Mouse (Mus musculus) heart, adult 11 months (tissue): Measurements from ENCODE around the gene Tedc1.

ENCODE experiments used
- DNase-seq: peaks from one replicate; pipeline ENCODE4 v3.0.0; 2022

Gene Tedc1

GRCm38 (mm10) chr12:113139908-113140615 lies 16.2 kb upstream of the Tedc1 start, which contains the start of gene Crip2:
TSS of gene Crip2 (plus strand) at chr12:113140236.
- peak; percentile 100 for DNase-seq

- peak; percentile 98 for DNase-seq
These were observed 15.4 kb upstream of the Tedc1 start for GRCm38 (mm10) chr12:113140616-113141411.

GRCm38 (mm10) chr12:113141531-113141973 lies 14.7 kb upstream of the Tedc1 start:
- peak; percentile 98 for DNase-seq

GRCm38 (mm10) chr12:113142021-113142975 lies 13.9 kb upstream of the Tedc1 start:
- DNase-seq: peak; percentile 100

GRCm38 (mm10) chr12:113143164-113143563 lies 13.1 kb upstream of the Tedc1 start:
- peak; percentile 98 for DNase-seq

- DNase-seq: peak; percentile 97
These were observed 12.0 kb upstream of the Tedc1 start for GRCm38 (mm10) chr12:113144001-113144756.

GRCm38 (mm10) chr12:113144886-113145285 lies 11.3 kb upstream of the Tedc1 start:
- DNase-seq: peak; percentile 96

- peak; percentile 96 for DNase-seq
These were observed 10.6 kb upstream of the Tedc1 start for GRCm38 (mm10) chr12:113145591-113145990.

- peak; percentile 99 for DNase-seq
These were observed 9.8 kb upstream of the Tedc1 start, which contains the start of gene Crip1 for GRCm38 (mm10) chr12:113146112-113147057. TSS of gene Crip1 (plus strand) at chr12:113146316.

- DNase-seq: peak; percentile 98
These were observed 8.7 kb upstream of the Tedc1 start for GRCm38 (mm10) chr12:113147481-113147880.

GRCm38 (mm10) chr12:113148381-113149035 lies 7.7 kb upstream of the Tedc1 start:
- DNase-seq: peak; percentile 98

GRCm38 (mm10) chr12:113149341-113149740 lies 6.9 kb upstream of the Tedc1 start:
- DNase-seq: peak; percentile 96

GRCm38 (mm10) chr12:113149896-113150295 lies 6.3 kb upstream of the Tedc1 start:
- DNase-seq: peak; percentile 96

- DNase-seq: peak; percentile 94
These were observed 5.6 kb upstream of the Tedc1 start for GRCm38 (mm10) chr12:113150591-113150990.

- DNase-seq: peak; percentile 96
These were observed 5.2 kb upstream of the Tedc1 start for GRCm38 (mm10) chr12:113151046-113151445.

- peak; percentile 99 for DNase-seq
These were observed 4.5 kb upstream of the Tedc1 start for GRCm38 (mm10) chr12:113151661-113152271.

GRCm38 (mm10) chr12:113152272-113152661 lies 4.0 kb upstream of the Tedc1 start:
- peak; percentile 98 for DNase-seq

- DNase-seq: peak; percentile 93
These were observed 3.2 kb upstream of the Tedc1 start for GRCm38 (mm10) chr12:113152991-113153525.

GRCm38 (mm10) chr12:113153971-113154370 lies 2.2 kb upstream of the Tedc1 start:
- DNase-seq: peak; percentile 98
